Mouse (Mus musculus) v-Abl transformed pro-B cells (cell line): ENCODE measurements at regions not wholly inside any gene's neighbourhood (a gene's known extent, or its start where the extent isn't known, plus 50 kb on each side); places are given as distances from the start of the nearest gene placed in this dataset.

ENCODE experiments used
- in situ Hi-C, 2 experiments: fragments of 400-800 bp; cut with MboI; formaldehyde crosslinking; loops; one replicate each; pipeline ENCODE4 v1.15.1; 2025; ENCODE audit not compliant: unreplicated experiment in 2 of 2

GRCm38 (mm10) chr13:111936983-111937382, 128.2 kb upstream of the Map3k1 start:
- in situ Hi-C loops, result loop anchor here (5.0 to 10.0 kb wide), 5 partner anchors 40 to 320 kb away; no protein-coding TSS in a partner anchor

DNA sequence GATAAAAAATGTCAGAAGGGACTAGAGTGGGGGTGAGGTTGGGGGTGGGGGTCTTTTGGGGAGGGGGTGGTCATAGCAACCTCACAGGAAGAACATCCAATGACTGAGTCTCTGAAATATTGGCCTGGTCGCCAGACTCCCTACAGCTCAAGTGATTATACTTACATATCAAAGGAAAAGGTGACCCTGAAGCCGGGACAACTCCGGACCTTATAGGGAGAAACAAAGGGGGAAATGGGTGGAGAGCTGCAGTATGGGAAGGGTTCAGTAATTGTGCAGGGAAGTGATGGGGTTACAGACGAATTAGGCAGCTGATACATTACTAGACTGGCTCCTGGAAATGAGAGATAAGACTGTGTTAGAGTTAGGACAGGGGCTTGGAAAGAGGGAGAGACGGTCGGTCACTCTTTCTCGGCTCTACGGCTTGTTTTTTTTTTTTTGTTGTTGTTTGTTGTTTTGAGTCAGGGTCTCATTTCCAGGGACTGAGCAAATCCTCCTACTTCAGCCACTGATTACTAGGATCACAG, 130.2 kb upstream of the Map3k1 start:
- in situ Hi-C loops, result loop anchor here (5.0 to 10.0 kb wide), 5 partner anchors 38 to 318 kb away; no protein-coding TSS in a partner anchor

- in situ Hi-C loops, result loop anchor here (5.0 to 10.0 kb wide), 5 partner anchors 38 to 318 kb away; no protein-coding TSS in a partner anchor
These were observed 130.8 kb upstream of the Map3k1 start for GRCm38 (mm10) chr13:111939534-111940115.

DNA sequence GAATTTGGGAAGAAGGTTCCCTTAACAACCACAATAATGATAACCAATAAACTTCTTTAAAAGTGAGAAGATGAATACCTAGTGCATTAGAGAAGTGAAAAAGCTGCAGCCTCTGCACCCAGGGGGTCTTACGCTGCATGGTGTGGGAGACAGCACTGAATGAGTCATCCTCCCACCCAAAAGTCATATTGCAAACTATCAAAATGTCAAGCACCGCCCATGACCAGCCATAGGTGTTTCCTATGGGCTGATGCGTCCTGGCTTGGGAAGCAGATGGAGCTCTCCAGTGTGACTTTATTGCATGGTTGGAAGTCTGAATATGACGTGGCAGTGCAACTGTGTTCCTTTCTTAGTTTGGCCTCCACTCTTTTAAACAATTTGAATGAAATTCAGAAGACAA, 131.5 kb upstream of the Map3k1 start:
- in situ Hi-C loops, result no loop called here

- in situ Hi-C loops, result no loop called here
These were observed 132.2 kb upstream of the Map3k1 start for GRCm38 (mm10) chr13:111940796-111941513.

DNA sequence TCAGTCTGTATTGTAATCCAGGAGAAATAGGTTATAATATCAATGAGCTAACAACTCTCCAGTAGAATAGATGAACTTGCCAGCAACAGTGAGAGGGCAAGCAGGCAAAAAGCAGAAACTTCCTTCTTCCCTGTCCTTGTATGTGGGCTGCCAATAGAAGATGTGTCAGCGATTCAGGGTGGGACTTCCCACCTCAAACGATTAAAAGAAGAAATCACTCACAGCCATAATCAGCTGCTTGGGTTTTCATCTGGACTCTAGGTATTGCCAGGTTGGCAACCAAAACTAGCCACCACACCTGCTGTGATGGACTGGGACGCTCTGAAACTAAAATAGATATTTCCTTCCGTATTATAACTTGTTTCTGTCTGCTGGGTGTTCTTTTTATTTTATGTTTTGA, 133.2 kb upstream of the Map3k1 start:
- in situ Hi-C loops, result no loop called here

- in situ Hi-C loops, result no loop called here
These were observed 134.7 kb upstream of the Map3k1 start for GRCm38 (mm10) chr13:111943392-111944088.

DNA sequence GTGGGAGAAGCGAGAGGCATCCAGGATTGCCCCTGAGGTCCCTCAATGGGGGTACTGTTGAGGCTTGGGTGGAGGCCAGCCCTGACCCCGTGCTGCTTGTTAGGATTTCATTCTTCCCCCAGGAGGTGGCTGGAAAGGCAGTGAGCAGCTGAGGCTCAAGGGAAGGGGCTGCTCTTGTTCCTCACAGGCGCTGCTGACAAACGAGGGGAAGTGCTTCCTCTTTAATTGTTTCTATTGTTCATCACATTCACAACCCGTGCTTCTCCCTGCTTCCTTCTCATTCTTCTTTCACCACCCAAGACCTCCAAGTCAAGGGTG, 135.3 kb upstream of the Map3k1 start:
- in situ Hi-C loops, result no loop called here

- in situ Hi-C loops, result no loop called here
These were observed 137.5 kb upstream of the Map3k1 start for GRCm38 (mm10) chr13:111946271-111946670.

DNA sequence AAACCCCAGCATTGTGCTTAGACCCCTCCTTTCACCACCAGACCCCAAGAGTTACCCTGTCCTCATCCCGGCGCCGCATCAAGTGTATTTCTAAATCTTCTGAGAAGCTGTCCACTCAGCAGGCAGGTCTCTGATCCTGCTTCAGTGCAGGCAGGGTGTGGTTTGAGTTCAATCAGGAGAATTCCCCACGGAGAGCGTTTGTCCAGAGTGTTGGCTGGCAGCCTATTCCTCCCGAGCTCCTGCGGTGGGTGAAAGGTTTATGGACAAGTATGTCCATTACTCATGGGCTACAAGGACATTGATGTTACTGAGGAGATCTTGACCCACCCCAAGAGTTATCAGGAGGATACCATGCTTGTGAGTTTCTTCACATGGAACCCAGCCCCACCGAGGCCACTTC, 138.0 kb upstream of the Map3k1 start:
- in situ Hi-C loops, result no loop called here

DNA sequence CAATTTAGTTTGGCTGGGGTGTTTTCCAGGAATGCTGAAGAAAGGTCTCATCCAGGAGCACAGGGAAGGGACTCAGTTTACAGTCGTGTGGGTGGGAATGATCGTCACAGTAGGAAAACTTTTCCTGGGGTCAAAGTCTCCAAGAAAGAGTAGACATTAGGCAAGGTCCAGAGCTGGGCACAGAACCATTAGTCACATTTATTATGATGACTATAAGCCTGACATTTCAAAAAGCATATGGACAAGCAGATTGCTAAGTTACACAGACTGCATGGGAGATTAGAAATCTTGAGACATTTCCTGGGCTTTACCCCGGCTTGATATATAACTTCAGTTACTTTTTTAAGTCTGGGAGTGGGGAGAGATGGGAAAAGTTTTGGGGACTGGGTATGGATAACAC, 139.6 kb upstream of the Map3k1 start:
- in situ Hi-C loops, result no loop called here

DNA sequence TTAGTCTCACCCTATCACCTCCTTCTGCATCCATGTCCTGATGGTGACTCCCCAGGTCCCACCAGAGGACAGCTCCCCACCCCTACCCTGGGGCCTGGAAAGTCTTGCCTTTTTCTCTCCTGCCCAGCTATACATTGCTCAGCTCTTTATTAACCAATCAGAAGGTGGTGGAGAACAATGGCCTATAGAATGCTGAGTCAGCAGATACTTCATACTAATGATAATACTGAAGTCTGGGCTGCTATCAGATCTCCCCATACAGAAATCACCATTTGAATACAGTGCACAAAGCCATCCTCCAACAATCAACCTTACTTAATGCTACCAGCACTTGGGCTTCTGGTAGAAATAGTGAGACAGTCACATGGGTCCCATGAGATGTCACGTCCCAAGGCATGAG, 141.2 kb upstream of the Map3k1 start:
- in situ Hi-C loops, result no loop called here

DNA sequence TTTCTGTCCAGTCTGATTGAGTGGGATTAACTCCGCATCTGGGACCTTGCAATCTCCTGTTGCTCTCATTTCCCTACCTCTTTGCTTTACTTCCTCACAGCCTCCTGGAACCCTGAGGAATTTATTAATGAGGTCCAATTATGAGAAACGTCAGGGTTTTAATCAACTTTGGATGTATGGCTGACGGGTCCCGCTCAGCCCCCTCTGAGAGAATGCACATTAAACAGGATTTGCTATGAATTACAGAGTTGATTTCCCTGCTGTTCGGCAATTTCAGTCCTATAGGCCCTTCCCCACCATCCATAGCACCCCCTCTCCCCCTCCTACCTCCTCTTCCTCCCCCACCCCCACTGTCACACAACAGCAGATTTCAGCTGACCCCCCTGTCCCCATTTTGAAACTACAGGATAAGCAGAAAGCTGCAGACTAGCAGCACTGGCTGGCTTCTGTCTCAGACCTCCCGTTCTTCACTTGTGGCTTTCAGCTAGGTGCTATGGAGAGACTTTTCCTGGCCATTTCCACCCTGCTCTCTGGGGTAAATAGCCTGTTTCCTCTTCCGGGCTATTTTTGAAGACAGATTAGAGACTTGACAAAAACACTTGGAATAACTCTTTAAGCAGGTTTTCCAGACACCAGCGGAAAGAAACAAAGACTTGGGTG, 145.2 kb upstream of the Map3k1 start:
- in situ Hi-C loops, result no loop called here

DNA sequence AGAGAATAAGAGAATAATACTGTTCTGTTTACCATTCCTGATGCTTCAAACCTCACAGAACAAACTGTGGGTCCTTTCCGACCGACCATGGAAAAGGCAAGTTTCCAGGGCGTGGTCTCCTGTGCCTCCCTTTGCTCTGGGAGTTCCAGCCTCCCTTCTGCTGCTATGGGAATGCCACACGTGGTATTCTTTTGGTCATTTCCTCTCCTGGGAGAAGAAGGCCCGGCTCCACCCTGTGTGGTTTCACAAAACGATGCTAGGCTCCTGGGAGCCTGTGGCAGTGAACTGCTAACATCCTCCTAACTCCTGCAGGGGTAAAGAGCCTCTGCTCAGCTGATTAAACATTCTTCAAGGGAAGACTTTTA, 145.7 kb upstream of the Map3k1 start:
- in situ Hi-C loops, result no loop called here

DNA sequence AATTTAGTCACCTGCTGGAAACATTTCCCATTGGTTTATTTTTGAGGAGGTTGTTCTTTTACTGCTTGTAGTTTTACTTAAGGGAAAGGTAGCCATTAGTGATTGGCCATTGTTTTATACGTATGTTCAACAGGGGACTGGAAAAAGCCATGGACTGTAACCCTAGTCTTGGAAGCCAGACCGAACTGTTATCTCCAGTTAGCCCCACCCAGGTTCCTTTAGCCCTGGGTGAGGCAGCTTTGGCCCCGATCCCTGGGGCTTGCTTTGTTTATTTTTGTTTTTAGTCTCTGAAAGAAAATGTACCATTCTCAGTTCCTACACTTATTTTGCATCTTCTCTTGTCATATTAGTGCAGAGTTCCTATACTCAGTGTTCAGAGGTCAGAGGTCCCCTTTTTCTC, 148.3 kb upstream of the Map3k1 start:
- in situ Hi-C loops, result no loop called here

- in situ Hi-C loops, result no loop called here
These were observed 149.0 kb upstream of the Map3k1 start for GRCm38 (mm10) chr13:111957674-111958273.

GRCm38 (mm10) chr13:111958421-111958820, 149.6 kb upstream of the Map3k1 start:
- in situ Hi-C loops, result no loop called here

GRCm38 (mm10) chr13:111960036-111960435, 151.2 kb upstream of the Map3k1 start:
- in situ Hi-C loops, result no loop called here

DNA sequence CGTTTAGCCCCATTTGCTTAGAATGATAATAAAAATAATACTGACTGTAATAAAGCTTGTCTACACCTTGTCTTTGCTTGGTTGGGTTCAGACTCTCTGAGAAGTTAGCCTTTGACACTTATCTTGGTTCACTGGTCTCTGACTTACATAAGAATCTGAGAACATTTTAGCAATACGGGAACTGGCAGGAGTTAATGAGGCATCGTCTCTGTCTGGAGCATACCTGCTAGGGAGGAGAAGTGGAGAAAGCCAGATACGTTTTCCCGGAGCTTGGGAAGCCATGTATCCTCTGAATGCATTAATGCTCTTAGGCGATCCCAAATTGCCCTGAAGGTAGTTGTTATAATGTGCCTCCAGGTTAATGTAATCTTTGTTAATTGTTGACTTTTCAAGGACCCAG, 152.6 kb upstream of the Map3k1 start:
- in situ Hi-C loops, result no loop called here

- in situ Hi-C loops, result no loop called here
These were observed 153.4 kb upstream of the Map3k1 start for GRCm38 (mm10) chr13:111962155-111962554.

GRCm38 (mm10) chr13:111966113-111966512, 157.3 kb upstream of the Map3k1 start:
- in situ Hi-C loops, result no loop called here
